Mouse (Mus musculus) neural tube, embryonic 10.5 days (tissue): ENCODE measurements around the gene Bcl2.

ENCODE experiments used
- DNase-seq: peaks from one replicate; pipeline ENCODE4 v3.0.0-alpha.2; 2017; ENCODE audit warnings: low spot score; ENCODE audit errors: extremely low spot score

Bcl2 gene

GRCm38 (mm10) chr1:106666140-106667088, 47.7 kb downstream of the Bcl2 start:
- no peak for DNase-seq

- no peak for DNase-seq
These were observed 49.1 kb downstream of the Bcl2 start for GRCm38 (mm10) chr1:106664978-106665377.

DNA sequence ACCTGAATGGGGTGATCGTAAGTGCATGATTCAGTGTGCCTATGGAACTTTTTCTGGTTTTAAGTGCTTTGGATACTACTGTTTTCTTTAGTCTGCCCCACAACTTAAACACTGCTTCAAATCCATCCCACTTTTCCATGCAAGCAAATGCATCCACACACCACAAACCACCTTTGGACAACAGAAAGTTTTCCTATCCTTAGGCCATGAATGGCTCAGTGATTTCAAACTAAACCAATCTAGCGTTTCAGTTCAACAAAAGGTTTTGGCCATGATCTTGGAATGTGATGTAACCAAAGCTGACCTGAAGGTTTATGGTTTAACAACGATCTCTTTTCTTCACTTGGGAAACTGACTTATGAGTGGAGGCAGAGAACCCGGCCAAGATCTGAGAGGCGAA, 51.6 kb downstream of the Bcl2 start:
- no peak for DNase-seq

- no peak for DNase-seq
These were observed 55.7 kb downstream of the Bcl2 start for GRCm38 (mm10) chr1:106658293-106658847.

- no peak for DNase-seq
These were observed 57.8 kb downstream of the Bcl2 start for GRCm38 (mm10) chr1:106656207-106656738.

DNA sequence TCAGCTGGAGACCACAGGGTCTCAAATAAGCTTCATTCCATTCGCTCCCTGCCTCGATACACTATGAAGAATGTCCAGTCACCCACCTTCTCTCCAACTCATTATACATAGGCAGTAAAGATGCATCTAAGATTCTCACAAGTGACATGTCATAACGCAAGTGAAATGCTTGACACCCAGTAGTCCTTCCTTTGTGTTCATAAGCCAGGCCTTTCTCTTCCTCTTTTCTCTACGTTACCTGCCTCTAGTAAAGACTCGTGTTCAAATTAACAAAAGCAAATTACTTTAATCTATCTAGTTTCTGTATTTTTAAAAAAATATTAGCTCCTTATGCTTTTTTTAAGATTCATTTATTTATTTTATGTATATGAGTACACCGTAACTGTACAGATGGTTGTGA, 59.8 kb downstream of the Bcl2 start:
- DNase-seq: no peak

DNA sequence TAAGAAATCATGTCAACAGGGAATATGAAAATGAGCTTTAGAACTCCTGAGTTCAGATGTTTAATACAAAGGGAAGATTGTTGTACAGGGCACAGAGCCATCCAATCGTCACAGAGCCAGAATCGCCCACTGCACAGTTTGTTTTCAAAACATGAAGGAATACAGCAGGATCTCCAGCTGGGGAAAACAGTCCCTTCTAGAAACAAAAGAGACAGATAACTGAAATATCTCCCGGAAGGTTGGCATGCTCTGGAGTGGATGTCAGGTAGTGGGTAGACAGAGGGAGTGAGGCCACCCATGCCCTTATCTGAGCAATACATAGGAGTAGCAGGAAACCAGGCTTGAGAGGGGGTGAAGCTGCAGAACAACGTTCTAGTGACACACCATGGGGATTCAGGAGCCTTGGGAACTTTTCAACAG, 60.6 kb downstream of the Bcl2 start:
- DNase-seq: no peak

- DNase-seq: no peak
These were observed 62.9 kb downstream of the Bcl2 start for GRCm38 (mm10) chr1:106651211-106651610.

GRCm38 (mm10) chr1:106650427-106650826, 63.6 kb downstream of the Bcl2 start:
- no peak for DNase-seq

DNA sequence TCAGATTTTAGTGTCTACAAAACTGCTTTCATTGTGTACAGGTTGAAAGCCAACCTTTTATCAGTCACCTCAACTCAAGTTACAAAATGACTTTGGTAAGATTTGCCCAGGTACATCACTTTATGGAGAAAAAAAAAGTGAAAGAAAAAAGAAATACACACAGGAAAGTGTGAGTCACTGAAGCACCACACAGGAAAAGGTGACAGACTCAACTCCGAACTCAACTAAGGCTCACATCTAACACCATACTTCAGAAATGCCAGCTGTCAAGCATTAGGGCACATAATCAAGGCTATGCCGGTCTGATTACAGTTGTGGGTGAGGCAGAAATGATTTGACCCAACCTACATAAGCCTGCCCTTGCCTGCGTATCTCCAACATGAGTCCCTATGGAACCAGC, 66.7 kb downstream of the Bcl2 start:
- DNase-seq: no peak

DNA sequence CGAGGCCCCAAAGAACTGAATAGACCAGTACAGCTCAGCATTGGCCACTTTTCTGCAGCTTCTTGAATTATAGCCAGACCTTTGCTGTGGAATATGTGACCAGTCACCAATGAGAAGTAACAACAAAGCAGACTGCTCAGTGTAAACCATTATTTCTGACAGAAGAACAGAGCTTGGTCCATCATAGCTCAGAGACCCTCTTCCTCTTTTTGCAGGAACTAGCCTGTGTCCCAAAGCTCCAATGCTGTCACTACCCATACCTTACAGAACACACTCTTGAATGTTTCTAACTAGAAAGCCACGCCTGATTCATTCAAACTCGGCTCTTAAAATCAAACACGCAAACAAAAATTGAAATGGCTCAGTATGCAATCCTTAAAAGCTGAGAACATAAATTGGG, 69.5 kb downstream of the Bcl2 start:
- no peak for DNase-seq

DNA sequence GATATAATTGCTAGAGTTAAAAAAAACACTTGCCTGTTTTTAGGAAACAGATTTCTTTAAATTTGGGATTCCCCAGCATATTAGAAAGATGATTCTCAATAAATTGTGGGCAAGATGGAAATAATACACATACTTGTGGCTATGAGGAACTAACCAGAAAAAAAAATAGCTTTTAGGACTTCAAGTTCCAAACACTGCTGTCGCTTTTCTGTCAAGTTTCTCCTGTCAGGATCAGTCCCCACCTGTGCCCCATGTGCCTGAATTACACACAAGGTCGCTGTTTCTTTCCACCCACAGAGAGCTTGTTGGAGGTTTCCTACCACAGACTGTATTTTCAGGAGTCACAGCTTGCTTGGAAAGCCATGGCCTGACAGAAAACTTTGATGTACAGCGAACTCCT, 70.5 kb downstream of the Bcl2 start:
- no peak for DNase-seq

GRCm38 (mm10) chr1:106640577-106640976, 73.5 kb downstream of the Bcl2 start:
- no peak for DNase-seq

DNA sequence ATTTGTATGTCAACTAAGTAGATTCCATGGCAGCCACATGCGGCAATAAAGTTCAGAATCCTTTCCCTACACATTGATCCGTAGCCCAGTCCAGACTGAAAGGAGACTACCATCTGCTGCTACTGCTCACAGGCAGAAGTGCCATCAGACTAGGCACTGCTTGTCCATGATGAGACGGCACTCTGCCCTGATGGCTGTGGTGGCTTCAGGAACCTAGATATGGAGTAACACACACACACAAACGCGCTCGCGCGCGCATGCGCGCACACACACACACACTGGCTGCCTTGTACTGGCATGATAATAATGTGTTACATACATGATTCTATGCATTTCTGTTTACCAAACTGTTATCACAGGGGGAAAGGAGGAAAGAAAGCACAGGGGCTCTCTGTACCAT, 76.4 kb downstream of the Bcl2 start:
- DNase-seq: no peak

DNA sequence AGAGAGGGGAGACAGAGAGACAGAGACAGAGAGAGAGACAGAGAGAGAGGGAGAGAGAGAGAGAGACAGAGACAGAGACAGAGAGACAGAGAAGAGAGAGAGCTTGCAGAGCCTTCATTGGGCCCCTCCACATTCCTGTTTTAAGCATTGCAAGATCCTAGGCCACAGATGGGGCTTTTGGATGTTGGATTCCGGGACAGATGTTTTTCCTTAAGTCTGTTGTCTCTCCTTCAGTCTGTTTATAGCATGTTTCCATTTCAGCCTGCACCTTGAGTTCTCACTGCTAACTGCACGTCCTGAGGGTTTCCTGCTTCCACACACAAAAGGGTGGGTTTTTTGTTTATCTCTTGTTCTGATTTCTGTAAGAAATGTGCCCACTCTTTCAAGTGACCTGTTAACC, 77.4 kb downstream of the Bcl2 start:
- DNase-seq: no peak

DNA sequence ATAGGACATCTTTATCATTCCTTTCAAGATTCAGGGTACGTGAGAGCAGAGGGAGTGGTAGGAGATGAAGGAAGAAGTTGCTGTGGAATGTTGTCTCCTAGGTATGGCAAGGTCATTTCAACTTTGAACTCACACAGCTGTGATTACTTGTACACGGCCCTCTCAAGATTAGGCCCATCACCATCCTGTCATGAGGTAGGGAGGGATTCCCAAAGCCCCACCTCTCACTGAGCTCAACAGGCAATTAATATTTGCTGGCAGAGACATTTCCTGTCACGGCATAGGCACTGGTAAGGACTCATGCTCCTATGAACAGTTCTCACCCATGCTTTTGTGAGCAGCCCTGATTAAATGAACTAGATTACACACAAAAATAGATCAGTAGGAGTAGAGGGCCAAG, 80.9 kb downstream of the Bcl2 start:
- DNase-seq: no peak

DNA sequence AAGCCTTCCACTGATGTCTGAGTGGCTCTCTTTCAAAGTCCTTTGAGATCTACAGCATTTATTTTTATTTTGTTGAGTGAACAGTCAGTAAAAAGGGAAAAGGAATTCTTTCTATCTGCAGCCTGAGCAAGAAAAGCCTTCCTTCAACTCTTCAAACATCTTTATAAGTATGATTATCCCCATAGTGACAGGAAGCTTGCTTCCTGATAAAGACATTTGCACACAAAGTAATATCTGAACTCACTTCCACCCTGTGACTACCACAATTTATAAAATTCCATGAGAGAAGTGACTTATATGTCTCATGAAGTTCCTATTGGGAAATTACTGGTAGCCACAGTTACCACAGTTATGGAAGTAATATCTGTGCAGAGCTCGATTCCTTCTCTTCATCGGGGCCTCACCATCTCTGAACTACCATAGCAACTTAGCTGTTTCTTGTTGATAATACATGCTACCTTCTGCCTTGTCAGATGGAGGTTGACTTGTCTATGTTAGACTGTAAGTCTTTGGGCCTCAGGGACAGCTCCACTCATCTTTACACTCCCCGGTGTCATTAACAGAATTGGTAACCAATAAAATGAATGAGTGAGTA, 82.1 kb downstream of the Bcl2 start:
- DNase-seq: no peak

DNA sequence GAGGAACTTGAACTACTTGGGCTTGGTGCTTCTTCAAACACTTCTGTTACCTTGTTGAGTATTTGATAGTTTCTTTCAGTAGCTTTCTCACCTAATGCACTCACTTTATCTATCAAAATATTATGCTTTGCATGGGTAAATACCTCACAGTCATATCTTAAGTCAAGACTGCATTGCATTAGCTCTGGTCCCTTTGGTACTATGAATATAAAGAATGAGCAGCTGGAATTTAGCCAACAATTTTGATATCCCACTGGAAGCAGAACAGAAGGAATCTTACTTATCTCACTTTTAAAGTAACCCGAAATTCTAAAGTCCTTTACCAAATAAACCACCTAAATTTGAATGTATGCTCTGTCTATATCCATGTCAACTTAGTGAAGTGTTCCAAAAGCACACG, 83.1 kb downstream of the Bcl2 start:
- no peak for DNase-seq

DNA sequence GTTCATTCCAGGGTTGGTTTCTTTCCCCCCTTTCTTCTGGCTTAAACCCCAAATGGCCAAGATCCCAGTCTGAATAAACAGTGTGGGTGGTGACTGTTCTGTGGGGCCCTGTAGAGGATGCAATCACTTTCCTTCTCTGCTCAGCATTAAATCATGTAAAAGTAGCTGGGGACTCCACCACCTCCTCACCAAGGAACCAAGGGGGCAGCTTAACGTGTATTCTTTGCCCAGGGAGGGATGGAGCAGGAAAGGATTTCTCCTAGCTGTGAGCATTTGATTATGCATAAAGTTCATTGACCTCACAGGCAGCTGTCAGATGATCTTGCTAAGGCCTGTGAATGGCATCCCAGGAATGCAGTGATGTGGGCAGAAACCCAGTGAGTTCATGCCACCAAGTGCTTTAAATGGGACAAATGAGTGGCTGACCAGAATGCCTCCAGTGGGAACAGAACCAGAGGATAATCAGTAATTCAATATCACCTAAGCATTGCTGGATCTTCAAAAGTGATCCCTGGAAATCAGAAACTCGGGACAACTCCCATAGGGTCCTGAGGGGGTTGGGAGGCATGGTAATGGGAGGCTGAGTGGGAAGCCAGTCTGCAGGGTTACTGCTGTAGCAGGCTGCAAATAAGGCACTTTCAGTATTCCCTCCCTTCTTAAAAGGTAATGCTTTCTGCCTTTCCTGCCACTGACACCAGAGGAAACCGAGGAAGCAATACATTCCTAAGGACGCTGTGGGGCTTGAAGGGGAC, 84.0 kb downstream of the Bcl2 start:
- DNase-seq: peak; percentile 33

DNA sequence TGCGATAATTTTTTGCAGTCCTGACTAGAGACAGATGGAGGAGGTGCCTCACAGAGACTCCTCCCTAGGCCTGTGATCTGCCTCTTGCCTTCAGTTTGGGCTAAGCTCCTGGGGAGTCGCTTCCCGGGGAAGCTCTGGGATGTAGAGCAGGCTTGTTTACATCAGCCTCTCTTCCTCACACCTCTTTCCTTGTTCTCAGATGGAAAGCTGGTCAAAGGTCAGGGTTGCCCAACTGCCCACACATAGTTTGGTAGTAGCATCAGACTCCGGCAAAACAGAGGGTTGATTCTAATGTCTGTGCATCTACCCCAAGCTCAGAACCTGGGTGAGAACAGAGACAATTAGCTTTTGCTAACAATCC, 84.6 kb downstream of the Bcl2 start:
- no peak for DNase-seq

DNA sequence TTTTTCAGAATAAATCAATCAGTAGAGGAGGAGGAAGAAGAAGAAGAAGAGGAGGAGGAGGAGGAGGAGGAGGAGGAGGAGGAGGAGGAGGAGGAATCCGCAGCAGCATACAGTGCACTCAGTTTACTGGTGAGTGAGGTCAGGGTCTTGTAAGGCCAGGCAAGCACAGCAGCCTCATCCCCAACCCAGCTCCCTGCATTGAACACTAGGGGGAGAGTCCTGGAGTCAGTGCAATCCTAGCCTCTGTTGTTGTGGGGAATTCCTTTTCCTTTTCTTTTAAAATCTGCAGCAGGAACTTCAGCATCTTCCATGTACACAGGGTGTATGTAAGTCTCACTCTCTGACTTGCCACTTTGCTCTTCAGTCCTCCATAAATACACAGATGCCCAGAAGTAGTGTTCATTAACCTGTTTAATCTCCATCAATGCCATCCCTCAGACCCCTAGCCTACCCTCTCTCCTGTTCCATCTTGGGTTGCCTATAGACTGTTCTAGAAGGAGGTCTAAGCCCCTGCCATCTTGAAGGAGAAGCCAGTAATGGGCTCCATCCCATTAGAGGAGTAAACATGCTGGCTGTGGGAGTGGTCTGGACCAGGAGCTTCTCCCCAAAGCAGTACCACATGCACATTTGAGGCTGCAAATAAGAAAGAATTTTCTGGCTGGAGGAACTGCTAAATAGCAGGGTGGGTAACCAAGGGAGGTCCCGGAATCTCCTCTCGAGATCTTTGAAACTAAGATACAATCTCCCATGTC, 85.2 kb downstream of the Bcl2 start:
- DNase-seq: no peak
